In the genomic region with DNA sequence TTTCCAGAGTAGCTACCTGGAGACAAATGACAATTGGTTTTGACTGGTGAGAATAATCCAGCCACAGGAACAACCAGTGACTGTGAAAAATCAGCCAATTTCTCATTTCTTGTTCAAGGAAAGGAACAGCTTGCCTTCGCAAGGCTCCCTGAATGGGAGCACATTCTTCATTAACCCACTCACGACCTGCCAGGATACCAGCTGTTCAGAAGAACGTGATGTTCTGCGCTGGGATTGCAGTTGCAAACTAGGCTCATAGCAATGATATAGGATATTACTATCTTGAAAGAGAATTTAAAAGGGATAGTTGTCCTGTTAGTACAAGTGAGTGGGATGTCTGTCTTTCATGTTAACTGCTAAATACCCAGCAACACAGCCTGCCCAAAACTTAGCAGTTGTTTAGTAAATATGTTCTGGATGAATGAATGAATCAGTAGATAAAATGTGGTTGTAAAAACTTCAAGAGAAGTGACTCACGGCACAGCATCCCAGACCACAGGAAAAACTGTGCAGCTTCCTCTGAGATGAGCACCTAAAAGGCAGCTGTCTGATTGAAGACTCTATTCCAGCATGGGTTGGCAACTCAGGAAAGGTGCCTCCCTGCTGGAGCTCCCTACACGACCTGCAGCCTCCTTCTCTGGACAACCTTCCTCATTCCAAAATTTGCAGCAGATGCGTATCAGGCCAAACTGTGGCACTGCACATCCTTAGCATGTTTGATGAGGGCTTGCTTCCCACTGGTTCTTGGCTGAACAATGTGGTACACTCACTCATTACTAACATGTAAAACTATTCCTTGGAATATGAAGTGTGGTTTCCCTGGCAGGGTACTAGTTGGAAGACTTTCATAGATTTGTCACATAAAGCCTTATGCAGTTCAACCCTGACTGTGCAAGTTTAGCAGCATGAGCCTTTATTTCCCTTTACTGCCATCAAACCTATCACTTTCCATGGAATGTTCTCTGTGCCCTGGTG, we compare ENCODE assay signal across 16 mouse cellular contexts.
A peak's percentile ranks its signal among the peaks of the same experiment; 100 is the strongest.
DNase-seq lines count a peak whose midpoint lies in the region; ATAC-seq and TF ChIP-seq lines count a peak whose summit lies in the region.
"Had no signal": no experiment of that assay in that cellular context is flagged by ENCODE, and none has a peak within 500 bp of the region (broad histone marks: within the 10 kb centered on the region; RNA-seq: fewer than 3 reads in every experiment).

No protein-coding gene starts in this region.

- no peak overlapping the region for H3K27ac ChIP-seq in hindbrain, embryonic 15.5 days (replicated peaks)
- H3K27ac ChIP-seq in hindbrain, embryonic 12.5 days: no peak overlapping the region
- peak overlapping the region; percentile 71 for H3K27ac ChIP-seq in cortical plate, adult 2 months (ENCODE audit: insufficient read depth, low read length)
- H3K27ac ChIP-seq in cerebellum, adult 2 months (ENCODE audit: insufficient read depth, low read length): no peak overlapping the region
- H3K27ac ChIP-seq: heart, embryonic 10.5 days; hindbrain, embryonic 10.5 days; neural tube, embryonic 13.5 days had no signal

- H3K36me3 ChIP-seq in hindbrain, embryonic 15.5 days: no peaks in the 10 kb centered on the region
- H3K36me3 ChIP-seq in hindbrain, embryonic 12.5 days: no peaks in the 10 kb centered on the region
- H3K36me3 ChIP-seq: heart, embryonic 10.5 days; hindbrain, embryonic 10.5 days; neural tube, embryonic 13.5 days had no signal

- H3K9ac ChIP-seq in hindbrain, embryonic 15.5 days: no peak overlapping the region
- H3K9ac ChIP-seq in hindbrain, embryonic 12.5 days: no peak overlapping the region
- H3K9ac ChIP-seq: lung, embryonic 14.5 days; neural tube, embryonic 13.5 days had no signal

- no peaks in the 10 kb centered on the region for H3K4me1 ChIP-seq in hindbrain, embryonic 15.5 days (replicated peaks)
- no peaks in the 10 kb centered on the region for H3K4me1 ChIP-seq in hindbrain, embryonic 12.5 days
- peaks cover 2% of the 10 kb centered on the region for H3K4me1 ChIP-seq in cortical plate, adult 2 months (ENCODE audit: control insufficient read depth, insufficient read depth, low read length)
- no peaks in the 10 kb centered on the region for H3K4me1 ChIP-seq in cerebellum, adult 2 months (ENCODE audit: control insufficient read depth, insufficient read depth, low read length)
- H3K4me1 ChIP-seq: heart, embryonic 10.5 days; hindbrain, embryonic 10.5 days; neural tube, embryonic 13.5 days had no signal

- peak; percentile 20 to 39 for DNase-seq in layer of hippocampus, postnatal 14 days (ENCODE audit: low spot score in 2 of 2)
- peak; percentile 55 to 61 for DNase-seq in right cerebral cortex, adult 2 months (ENCODE audit: low spot score in 2 of 2)
- no peak for DNase-seq in ovary, postnatal 10 days (ENCODE audit: low spot score)
- DNase-seq in cerebellum, adult 2 months: no peak
- DNase-seq: adrenal gland, adult 2 months; kidney, adult 9 months; lung, embryonic 14.5 days had no signal

- TF ChIP-seq CTCF in cortical plate, adult 2 months (IDR thresholded peaks at IDR 0.05; ENCODE audit: extremely low read depth, insufficient read depth, low read length): no peak
- no peak for TF ChIP-seq CTCF in cerebellum, adult 2 months (IDR thresholded peaks at IDR 0.05; ENCODE audit: borderline replicate concordance, insufficient read depth, low read depth, low read length)

- no peak overlapping the region for H3K4me3 ChIP-seq in hindbrain, embryonic 15.5 days
- no peak overlapping the region for H3K4me3 ChIP-seq in hindbrain, embryonic 12.5 days
- no peak overlapping the region for H3K4me3 ChIP-seq in cortical plate, adult 2 months (ENCODE audit: insufficient read depth, low read length)
- H3K4me3 ChIP-seq in cerebellum, adult 2 months (replicated peaks; ENCODE audit: insufficient read depth, low read depth, low read length): no peak overlapping the region
- H3K4me3 ChIP-seq: heart, embryonic 10.5 days; hindbrain, embryonic 10.5 days; neural tube, embryonic 13.5 days had no signal

- no peaks in the 10 kb centered on the region for H3K27me3 ChIP-seq in hindbrain, embryonic 15.5 days
- no peaks in the 10 kb centered on the region for H3K27me3 ChIP-seq in hindbrain, embryonic 12.5 days
- H3K27me3 ChIP-seq in cerebellum, adult 2 months (ENCODE audit: control insufficient read depth, insufficient read depth, low read length): no peaks in the 10 kb centered on the region; the same call in 1 of the 2 replicates
- H3K27me3 ChIP-seq: neural tube, embryonic 13.5 days; Patski had no signal

- peak; percentile 27; the same call in 1 of the 2 replicates for ATAC-seq in hindbrain, embryonic 15.5 days (ENCODE audit: low FRiP score, low read depth)
- ATAC-seq in hindbrain, embryonic 12.5 days (ENCODE audit: low FRiP score): no peak
- no peak for ATAC-seq in monocyte, adult 5-6 weeks (replicated peaks; ENCODE audit: insufficient number of reproducible peaks, low FRiP score, low TSS enrichment, poor library complexity, severe bottlenecking)
- ATAC-seq: Patski had no signal

- no peak overlapping the region for H3K4me2 ChIP-seq in hindbrain, embryonic 15.5 days
- H3K4me2 ChIP-seq in hindbrain, embryonic 12.5 days (replicated peaks): no peak overlapping the region
- H3K4me2 ChIP-seq: lung, embryonic 14.5 days; midbrain, embryonic 11.5 days; neural tube, embryonic 13.5 days had no signal

- 54% methylated on average over 7 of the region's 7 CpGs for WGBS in hindbrain, embryonic 15.5 days
- WGBS in hindbrain, embryonic 12.5 days: 69% methylated on average over 7 of the region's 7 CpGs
- WGBS in cerebellum, adult 2 months: 16% methylated on average over 7 of the region's 7 CpGs

- TF ChIP-seq POLR2A in cortical plate, adult 2 months (IDR thresholded peaks at IDR 0.05; ENCODE audit: extremely low read depth, insufficient read depth, low read length): no peak
- TF ChIP-seq POLR2A in cerebellum, adult 2 months (IDR thresholded peaks at IDR 0.05; ENCODE audit: borderline replicate concordance, insufficient read depth, low read length): no peak

- H3K9me3 ChIP-seq in hindbrain, embryonic 15.5 days: no peaks in the 10 kb centered on the region
- H3K9me3 ChIP-seq in hindbrain, embryonic 12.5 days (replicated peaks): no peaks in the 10 kb centered on the region
- H3K9me3 ChIP-seq: heart, embryonic 10.5 days; hindbrain, embryonic 10.5 days; neural tube, embryonic 13.5 days had no signal

Comparison
In these comparisons a context has a peak if more than half of its experiments do, and no peak if none do; other contexts are left out.
1. DNase-seq: peak in layer of hippocampus, postnatal 14 days (2 of 2) and right cerebral cortex, adult 2 months (2 of 2); none in ovary, postnatal 10 days (single experiment) and cerebellum, adult 2 months (0 of 2).